Mouse (Mus musculus) frontal cortex, adult (tissue): ENCODE measurements around the gene Nfatc2.
A peak's percentile ranks its signal among the peaks of the same experiment; 100 is the strongest.

Experiments
- ATAC-seq: cut with Nextera tagmentation; 2 replicates; pipeline ENCODE4 v1.9.2; 2017; ENCODE audit warnings: mild to moderate bottlenecking, moderate library complexity, mixed read lengths; ENCODE audit not compliant: low TSS enrichment

Gene Nfatc2

GRCm38 (mm10) chr2:168489953-168490352, 111.5 kb downstream of the Nfatc2 start:
- no peak for ATAC-seq

GRCm38 (mm10) chr2:168488158-168488925, 113.1 kb downstream of the Nfatc2 start:
- no peak for ATAC-seq

GRCm38 (mm10) chr2:168481121-168481520, 120.3 kb downstream of the Nfatc2 start:
- ATAC-seq = no peak

GRCm38 (mm10) chr2:168480692-168481091, 120.8 kb downstream of the Nfatc2 start:
- no peak for ATAC-seq

- peak; percentile 91 for ATAC-seq
Measured at GRCm38 (mm10) chr2:168479930-168480329, 121.5 kb downstream of the Nfatc2 start.

GRCm38 (mm10) chr2:168478431-168478830, 123.0 kb downstream of the Nfatc2 start:
- no peak for ATAC-seq

GRCm38 (mm10) chr2:168473496-168473895, 128.0 kb downstream of the Nfatc2 start:
- ATAC-seq = no peak

- 0 out of 2 replicates have a peak, but pooled peaks have one; percentile 31 for ATAC-seq
Measured at GRCm38 (mm10) chr2:168472899-168473298, 128.6 kb downstream of the Nfatc2 start.

GRCm38 (mm10) chr2:168469032-168469431, 132.4 kb downstream of the Nfatc2 start:
- ATAC-seq = peak; percentile 88

- no peak for ATAC-seq
Measured at GRCm38 (mm10) chr2:168467166-168467565, 134.3 kb downstream of the Nfatc2 start.

- ATAC-seq = 0 out of 2 replicates have a peak, but pooled peaks have one; percentile 47
Measured at GRCm38 (mm10) chr2:168466066-168466465, 135.4 kb downstream of the Nfatc2 start.

GRCm38 (mm10) chr2:168465646-168466045, 135.8 kb downstream of the Nfatc2 start:
- no peak for ATAC-seq

- no peak for ATAC-seq
Measured at GRCm38 (mm10) chr2:168461865-168462264, 139.6 kb downstream of the Nfatc2 start.

- ATAC-seq = no peak
Measured at GRCm38 (mm10) chr2:168459627-168460026, 141.8 kb downstream of the Nfatc2 start.

- no peak for ATAC-seq
Measured at GRCm38 (mm10) chr2:168458583-168458982, 142.9 kb downstream of the Nfatc2 start.

GRCm38 (mm10) chr2:168451714-168452708, 149.4 kb downstream of the Nfatc2 start:
- ATAC-seq = no peak

- no peak for ATAC-seq
Measured at GRCm38 (mm10) chr2:168450977-168451376, 150.5 kb downstream of the Nfatc2 start.

GRCm38 (mm10) chr2:168448054-168448453, 153.4 kb downstream of the Nfatc2 start:
- ATAC-seq = no peak

- ATAC-seq = no peak
Measured at GRCm38 (mm10) chr2:168447601-168448000, 153.9 kb downstream of the Nfatc2 start.

GRCm38 (mm10) chr2:168445211-168445810, 156.1 kb downstream of the Nfatc2 start:
- ATAC-seq = 0 out of 2 replicates have a peak, but pooled peaks have one; percentile 48

- ATAC-seq = no peak
Measured at GRCm38 (mm10) chr2:168444126-168444525, 157.3 kb downstream of the Nfatc2 start.

GRCm38 (mm10) chr2:168441494-168441893, 160.0 kb downstream of the Nfatc2 start:
- ATAC-seq = peak; percentile 21; the same call in 1 of the 2 replicates
